Mouse (Mus musculus) megakaryocyte, embryonic 14.5 days (primary cell): ENCODE measurements at regions not wholly inside any gene's neighbourhood (a gene's known extent, or its start where the extent isn't known, plus 50 kb on each side); places are given as distances from the start of the nearest gene placed in this dataset.

Experiments
- FLI1 ChIP-seq: IDR thresholded peaks from 2 replicates; pipeline ENCODE4 v1.6.1; 2012; ENCODE audit warnings: low read length, inconsistent platforms, mixed read lengths
- GATA1 ChIP-seq: IDR thresholded peaks from 3 replicates; pipeline ENCODE4 v1.6.1; 2012; ENCODE audit warnings: mixed read lengths, low read length, inconsistent platforms, borderline replicate concordance

- no peak for TF ChIP-seq GATA1
- TF ChIP-seq FLI1 = no peak
Observed at GRCm38 (mm10) chr13:119378404-119379037, 49.9 kb upstream of the Paip1 start.
